Mouse (Mus musculus) urinary bladder, adult 18-20 months (tissue): Measurements from ENCODE around the gene Iqcn.

Experiments
- DNase-seq, 2 experiments: peaks; one replicate each; pipeline ENCODE4 v3.0.0; 2022; ENCODE audit warnings: low spot score in 2 of 2, mixed read lengths in 2 of 2

Gene Iqcn

DNA sequence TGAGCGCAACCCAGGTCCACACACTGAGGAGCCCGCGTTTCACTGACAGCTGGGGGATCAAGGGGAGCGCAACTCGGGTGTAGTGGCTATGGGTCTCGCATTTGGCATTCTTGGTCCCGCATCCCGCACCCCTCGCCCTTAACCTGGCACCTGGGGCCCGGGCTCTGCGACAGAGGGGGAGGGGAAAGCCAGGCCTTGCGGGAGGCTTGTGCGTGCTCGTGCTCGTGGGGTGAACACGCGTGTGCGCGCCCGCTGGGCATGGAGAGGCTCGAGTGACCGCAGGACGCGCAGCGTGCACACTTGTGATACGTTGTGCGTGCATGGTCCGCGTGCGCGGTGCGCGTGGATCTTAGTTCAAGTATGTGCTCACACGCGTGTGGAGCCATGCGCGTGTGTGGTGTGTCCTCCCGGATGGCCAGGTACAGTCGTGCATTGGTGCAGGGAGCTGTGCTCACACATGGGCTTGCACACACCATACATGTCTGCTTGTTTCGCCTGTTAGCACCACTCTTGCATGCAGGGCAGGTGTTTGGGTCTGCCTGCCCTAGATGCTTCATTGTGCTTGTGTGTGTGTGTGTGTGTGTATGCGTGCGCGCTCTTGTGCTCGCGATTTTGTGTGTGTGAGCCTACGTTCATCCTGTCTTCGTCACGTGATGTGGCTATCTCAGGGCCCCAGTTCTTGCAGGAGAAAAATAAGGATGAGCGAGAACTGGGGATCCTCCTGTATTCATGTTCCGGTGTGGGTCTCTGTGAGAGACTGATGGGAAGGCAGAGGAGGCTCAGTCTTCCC lies 51.8 kb downstream of the Iqcn start:
- DNase-seq: no peak

DNA sequence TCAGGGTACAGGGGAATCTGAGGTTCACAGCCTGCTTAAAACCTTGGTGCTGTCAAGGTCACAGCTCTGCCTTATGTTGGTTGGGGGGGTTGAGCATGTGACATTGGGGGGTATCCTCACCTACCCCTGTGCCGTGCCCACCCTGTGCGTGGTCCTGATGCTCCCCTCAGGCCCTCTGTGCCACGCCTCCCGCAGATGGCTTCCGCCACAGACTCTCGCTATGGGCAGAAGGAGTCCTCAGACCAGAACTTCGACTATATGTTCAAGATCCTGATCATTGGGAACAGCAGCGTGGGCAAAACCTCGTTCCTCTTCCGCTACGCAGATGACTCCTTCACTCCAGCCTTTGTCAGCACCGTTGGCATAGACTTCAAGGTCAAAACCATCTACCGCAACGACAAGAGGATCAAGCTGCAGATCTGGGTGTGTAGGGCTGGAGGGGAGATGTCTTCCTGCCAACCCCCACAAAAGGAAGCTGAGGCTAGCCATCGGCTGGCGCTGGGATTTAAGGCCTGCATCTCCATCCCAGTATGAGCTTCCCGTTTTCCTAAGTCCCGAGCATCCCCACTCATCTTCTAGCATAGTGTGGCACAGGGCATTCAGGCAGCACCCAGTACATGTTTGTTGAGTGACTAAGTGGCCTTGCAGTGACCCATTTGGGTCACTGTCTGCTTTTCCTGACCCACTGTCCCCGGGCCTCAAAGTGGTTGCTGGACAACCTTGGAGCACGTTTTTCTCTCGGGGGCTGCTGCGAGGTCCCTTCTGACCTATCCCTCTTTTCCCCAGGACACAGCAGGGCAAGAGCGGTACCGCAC lies 52.6 kb downstream of the Iqcn start:
- no peak for DNase-seq

DNA sequence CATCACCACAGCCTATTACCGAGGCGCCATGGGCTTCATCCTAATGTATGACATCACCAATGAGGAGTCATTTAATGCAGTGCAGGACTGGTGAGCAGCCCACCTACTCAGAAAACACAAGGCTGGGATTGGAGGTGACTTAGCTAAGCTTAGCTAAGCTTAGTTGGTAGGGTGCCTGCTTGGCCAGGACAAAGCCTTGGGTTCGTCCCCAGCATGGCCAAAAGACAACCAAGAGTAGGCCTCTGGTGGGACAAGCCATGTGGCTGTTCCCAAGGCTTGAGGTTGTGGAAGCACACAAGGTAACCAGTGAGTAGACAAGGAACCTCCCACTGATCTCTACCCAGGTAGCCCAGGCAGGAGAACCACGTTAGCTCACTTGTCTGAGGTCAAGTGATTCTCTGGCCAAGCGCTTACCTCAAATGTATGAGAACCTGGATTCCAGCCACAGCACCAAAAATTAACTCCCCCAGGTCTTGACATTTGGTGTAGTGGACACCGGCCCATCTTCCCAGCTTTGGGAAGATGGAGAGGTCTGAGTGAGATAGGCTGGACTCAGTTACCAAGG lies 53.3 kb downstream of the Iqcn start:
- DNase-seq: no peak

- DNase-seq: no peak
These were observed 54.5 kb downstream of the Iqcn start for GRCm38 (mm10) chr8:70757523-70758307.

DNA sequence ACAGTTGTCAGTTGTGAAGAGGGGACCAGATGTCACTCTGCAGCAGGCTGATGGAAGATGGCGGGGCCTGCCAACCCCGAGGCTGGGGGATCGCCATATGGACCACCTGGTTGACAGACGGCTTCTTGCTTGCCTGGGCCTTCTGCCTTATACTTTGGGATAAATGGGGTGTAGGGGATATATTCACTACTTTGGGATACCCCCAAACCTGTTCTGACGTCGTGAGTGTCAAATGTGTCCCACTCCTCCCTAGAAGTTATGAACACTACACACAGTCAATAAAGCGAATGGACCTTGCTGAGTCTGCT lies 55.0 kb downstream of the Iqcn start:
- no peak for DNase-seq

GRCm38 (mm10) chr8:70758616-70759561 lies 55.6 kb downstream of the Iqcn start:
- DNase-seq: no peak

GRCm38 (mm10) chr8:70760350-70760749 lies 57.1 kb downstream of the Iqcn start:
- no peak for DNase-seq

DNA sequence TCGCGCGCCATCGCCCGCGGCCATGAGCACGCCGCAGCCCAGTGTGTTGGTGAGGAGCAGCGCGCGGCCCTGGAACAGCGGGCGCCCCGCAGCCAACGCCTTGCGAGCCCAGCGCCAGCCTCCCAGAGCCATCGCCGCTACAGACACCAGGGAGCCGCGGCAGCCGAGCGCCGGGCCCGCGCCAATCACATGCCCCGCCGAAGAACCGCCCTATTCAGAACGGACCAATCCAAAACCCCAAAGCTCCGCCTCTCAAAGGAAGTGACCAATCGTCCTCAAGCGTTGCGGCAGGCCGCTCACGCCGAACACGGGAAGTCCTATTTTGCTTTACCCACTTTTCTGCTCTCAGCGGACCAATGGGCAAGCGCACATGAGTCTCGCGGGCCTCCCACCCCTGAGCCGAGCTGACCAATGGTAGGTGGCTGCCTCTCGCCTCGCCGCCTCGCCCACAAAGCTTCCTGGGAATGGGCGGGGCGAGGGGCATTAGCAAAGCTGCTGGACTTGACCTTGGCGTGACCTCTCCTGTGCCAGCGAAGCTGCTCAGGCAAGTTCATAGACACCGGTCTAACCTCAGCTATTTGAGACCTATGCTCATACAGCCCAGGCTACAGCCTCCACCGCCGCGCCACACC lies 57.6 kb downstream of the Iqcn start, which contains the start of gene Mpv17l2:
Gene Mpv17l2 (minus strand): TSS at position 172 of the 632 bp plus-strand sequence.
- peak; percentile 83 to 96 for DNase-seq

GRCm38 (mm10) chr8:70762118-70762517 lies 58.9 kb downstream of the Iqcn start:
- no peak for DNase-seq

- no peak for DNase-seq
These were observed 60.1 kb downstream of the Iqcn start for GRCm38 (mm10) chr8:70763354-70763753.

DNA sequence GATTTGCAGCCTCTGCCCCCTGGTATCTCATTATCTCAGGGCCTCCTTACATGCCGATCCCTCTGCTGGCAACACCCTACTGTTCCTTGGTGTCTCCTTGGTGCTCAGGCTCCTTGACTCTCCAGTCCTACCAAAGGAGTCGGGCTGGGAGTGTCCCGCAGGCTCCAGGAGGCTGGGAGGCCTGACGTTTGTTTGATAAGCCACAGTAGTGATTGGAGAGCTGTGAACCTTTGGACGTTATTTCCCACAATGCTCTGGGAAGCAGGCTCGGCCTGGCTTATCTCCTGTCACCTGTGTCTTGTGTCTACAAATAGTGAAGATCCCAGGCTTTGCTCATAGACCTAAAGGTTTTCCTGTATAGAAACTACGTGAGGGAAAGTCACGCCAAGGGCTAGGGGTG lies 60.8 kb downstream of the Iqcn start:
- no peak for DNase-seq

DNA sequence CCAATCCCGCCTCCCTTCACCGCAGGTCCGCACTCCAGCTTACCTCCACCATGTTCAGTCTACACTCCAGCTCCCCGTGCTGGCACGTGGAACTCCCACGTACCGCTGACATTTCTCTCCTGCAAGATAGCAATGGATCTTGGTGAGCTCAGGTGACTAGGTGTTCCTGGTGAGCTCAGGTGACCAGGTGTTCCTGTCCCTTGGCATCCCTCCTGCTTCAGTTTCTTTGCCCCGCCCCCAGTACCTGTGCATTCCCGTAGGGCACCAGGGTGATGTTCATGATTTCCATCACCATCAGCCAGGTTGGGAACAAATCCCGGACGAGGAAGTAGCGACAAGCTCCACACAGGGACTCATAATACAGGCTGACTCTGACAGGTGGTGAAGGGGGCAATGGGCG lies 61.4 kb downstream of the Iqcn start:
- DNase-seq: no peak

DNA sequence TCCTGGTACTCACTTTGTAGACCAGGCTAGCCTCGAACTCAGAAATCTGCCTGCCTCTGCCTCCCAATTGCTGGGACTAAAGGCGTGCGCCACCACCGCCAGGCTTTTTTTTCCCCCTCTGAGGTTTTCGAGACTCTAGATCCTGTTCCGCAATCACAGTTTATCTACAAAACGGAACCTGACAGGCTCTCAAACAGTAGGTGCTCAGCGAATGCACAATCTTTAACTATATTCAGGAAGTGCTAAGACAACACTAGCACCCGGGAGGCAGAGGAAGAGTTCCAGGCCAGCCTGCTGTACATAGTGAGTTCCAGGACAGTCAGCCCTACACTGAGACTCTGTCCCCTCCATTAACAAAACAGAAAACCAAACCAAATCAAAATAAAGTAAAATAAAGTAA lies 62.1 kb downstream of the Iqcn start:
- no peak for DNase-seq

DNA sequence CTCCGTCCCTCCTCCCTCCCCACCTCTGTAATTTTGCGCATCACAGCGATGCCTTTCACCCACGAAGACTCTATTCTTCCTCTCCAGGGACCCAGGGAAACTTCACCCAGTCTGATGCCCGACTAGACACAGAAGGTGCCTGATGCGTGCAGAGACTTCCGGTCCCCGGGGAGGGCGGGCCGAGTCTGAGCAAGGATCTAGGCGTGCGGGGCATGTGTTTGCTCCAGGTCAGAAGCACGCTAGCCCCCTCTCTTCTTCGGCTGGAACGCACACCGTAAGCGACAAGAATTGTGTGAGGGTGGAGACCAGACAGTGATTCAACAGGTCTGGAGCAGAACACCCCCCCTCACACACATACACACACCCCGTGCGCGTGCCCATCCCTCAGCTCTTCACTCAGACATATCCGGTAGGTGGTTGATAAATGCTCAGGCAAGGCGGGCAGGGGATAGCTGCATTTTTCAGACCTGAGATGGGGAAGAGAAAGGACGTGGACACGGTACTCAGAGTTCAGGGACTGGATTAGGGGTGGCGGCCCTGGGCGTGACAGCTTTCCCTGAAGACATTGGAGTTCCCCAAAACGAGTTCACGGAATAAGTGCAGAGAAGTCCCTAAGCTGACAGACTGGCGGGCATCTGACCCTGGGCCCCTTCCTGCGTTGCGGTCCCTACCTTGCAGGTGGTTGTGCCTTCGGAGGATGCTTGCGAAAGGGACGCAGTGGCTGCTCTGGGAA lies 62.7 kb downstream of the Iqcn start:
- DNase-seq: no peak

DNA sequence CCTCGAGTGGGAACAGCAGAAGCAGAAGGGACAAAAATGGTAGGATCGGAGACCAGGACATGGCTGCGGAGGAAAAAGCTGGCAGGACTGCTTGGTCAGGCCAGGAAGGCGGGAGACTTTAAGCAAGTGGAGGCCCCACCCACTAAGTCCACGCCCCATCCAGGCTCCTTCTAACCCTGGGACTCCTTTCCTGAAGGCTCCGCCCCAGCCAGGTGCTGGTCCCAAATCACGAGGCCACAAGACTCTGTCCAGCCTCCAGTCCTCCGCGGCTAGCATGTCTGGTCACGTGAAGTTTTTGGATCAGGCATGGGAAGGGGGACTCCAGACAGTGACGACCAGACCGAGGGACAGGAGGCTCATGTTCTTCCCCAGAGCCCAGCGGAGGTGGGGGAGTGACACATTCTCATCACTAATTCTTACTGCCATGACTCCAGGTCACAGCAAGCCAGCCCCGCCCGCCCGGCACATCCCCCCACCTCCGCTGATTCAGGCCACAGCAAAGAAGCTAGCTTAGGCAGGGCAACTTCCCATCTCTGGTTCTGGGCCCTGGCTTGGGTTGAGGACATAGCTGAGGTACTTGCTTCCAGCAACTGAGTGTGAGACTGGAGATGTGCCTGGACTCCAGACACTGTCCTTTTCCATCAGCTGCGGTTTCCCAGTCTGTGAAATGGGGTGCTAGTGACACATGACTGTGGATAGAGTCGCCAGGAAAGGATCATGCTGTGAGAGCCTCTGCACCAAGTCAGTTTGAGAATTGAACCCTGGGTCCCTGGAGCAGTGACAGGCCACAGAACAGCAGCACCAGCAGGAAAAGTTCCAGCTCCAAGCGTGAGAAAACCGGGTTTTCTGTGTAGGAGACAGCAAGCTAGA lies 63.5 kb downstream of the Iqcn start:
- DNase-seq: peak; percentile 80 to 85
